Mouse (Mus musculus): ENCODE measurements around the gene Csrnp1.

- TF ChIP-seq GATA1 (IDR thresholded peaks at IDR 0.05; ENCODE audit: low read length) = no peak
- no peak for TF ChIP-seq TAL1 (IDR thresholded peaks at IDR 0.05; ENCODE audit: low read length)
Measured at GRCm38 (mm10) chr9:120021164-120021563, 36.7 kb upstream of the Csrnp1 start.

All from erythroblast, embryonic 14.5 days (primary cell).